Mouse (Mus musculus): Measurements from ENCODE around the gene Rad21l. TPM values are rescaled to one million over a fixed set of nuclear protein-coding genes. Genes with fewer than 3 reads are reported as not detected.

The Rad21l gene
- polyA plus RNA-seq, 1 experiment, result not detected

DNA sequence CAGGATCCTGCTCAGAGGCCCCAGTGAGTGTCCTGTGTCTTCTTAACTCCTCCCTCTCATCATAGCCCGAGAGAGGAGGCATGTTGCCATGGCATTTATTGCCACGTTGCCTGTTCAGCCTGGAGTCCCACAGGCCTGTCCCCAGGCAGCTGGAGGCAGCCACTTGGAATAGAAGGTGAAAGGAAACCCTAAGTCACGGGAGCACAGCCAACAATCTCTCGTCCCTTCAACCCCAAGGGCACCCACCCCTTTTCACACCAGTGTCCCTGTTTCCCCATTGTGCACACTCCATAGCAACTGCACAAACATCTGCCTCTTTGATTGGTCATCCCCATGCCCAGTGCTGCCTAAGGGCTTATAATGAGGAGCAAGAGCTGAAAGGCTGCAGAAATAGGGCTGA, 64.7 kb downstream of the Rad21l start:
- Histone ChIP-seq H3K27me3 (ENCODE audit: control insufficient read depth, insufficient read depth, insufficient read length) (peaks cover 44% of the 10 kb centered on the region), H3K4me3 (no peak overlapping the region)
- no peak for TF ChIP-seq MYOD1 (IDR thresholded peaks at IDR 0.05; ENCODE audit: control insufficient read depth in 1 of 3, insufficient read length in 2 of 3, low read depth in 2 of 3)

DNA sequence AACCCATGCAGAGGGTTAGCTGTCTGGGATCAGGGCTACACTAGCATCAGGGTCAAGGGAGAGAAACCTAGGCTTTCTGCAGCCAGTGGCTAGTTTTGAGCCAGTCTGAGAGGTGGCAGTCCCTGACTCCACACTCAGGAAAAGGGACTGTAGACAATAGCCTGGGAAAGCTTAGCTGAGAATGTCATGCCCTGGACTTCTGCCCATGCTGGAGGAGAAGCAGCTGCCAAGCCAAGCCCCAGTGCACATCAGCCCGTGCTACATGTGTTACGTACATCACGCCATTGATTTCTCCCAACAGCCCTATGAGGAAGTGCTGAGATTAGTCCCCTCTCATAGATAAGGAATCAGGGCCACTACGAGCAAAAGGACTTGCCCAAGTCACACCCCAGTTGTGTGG, 66.2 kb downstream of the Rad21l start:
- no peak overlapping the region for H3K4me2 ChIP-seq (ENCODE audit: low read depth)

More for the DNA sequence above, 64.7 kb downstream of the Rad21l start:
- H3ac ChIP-seq (ENCODE audit: control insufficient read depth, insufficient read length), result no peak overlapping the region
- H3K4me2 ChIP-seq (ENCODE audit: low read depth), result no peak overlapping the region
- H3K36me3 ChIP-seq (ENCODE audit: control insufficient read depth, insufficient read depth), result no peaks in the 10 kb centered on the region
- H3K79me2 ChIP-seq (ENCODE audit: control insufficient read depth, insufficient read depth), result no peaks in the 10 kb centered on the region

DNA sequence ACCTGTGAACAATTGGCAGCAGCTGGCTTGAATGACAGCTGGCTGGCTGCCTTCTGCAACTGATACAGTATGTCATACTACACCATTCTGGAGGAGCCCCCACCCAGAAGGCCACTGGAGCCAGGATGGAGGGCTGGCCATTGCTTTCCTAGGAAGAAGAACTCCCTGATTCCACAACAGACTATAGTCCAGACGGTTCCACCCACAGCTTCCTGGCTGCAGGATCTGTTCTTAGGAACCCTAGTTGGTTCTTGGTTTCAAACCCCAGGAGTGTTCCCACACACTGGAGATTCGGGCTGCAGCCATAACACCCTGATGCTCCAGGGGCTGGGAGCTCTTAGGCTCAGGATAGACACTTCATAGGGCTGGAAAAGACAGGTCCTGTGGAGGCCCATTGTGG, 70.3 kb downstream of the Rad21l start:
- no peak overlapping the region for H3ac ChIP-seq (ENCODE audit: control insufficient read depth, insufficient read length)
- H3K79me2 ChIP-seq (ENCODE audit: control insufficient read depth, insufficient read depth), result no peaks in the 10 kb centered on the region
- TF ChIP-seq CEBPB (IDR thresholded peaks at IDR 0.05; ENCODE audit: insufficient read depth, poor library complexity, severe bottlenecking), result no peak
- H3K36me3 ChIP-seq (ENCODE audit: control insufficient read depth, insufficient read depth), result no peaks in the 10 kb centered on the region
- H3K4me2 ChIP-seq (ENCODE audit: low read depth), result no peak overlapping the region
- H3K4me3 ChIP-seq, result no peak overlapping the region
- peaks cover 64% of the 10 kb centered on the region for H3K27me3 ChIP-seq (ENCODE audit: control insufficient read depth, insufficient read depth, insufficient read length)

More for the DNA sequence above, 66.2 kb downstream of the Rad21l start:
- Histone ChIP-seq H3K4me3 (no peak overlapping the region), H3K79me2 (ENCODE audit: control insufficient read depth, insufficient read depth) (no peaks in the 10 kb centered on the region), H3K27me3 (ENCODE audit: control insufficient read depth, insufficient read depth, insufficient read length) (peaks cover 44% of the 10 kb centered on the region), H3K36me3 (ENCODE audit: control insufficient read depth, insufficient read depth) (no peaks in the 10 kb centered on the region), H3ac (ENCODE audit: control insufficient read depth, insufficient read length) (no peak overlapping the region)
- TF ChIP-seq REST (IDR thresholded peaks at IDR 0.05; ENCODE audit: insufficient read depth, insufficient read length), result no peak
- TF ChIP-seq USF1 (IDR thresholded peaks at IDR 0.05; ENCODE audit: low read depth), result no peak
- TF ChIP-seq SRF (IDR thresholded peaks at IDR 0.05; ENCODE audit: control insufficient read depth, insufficient read length, low read depth), result no peak
- no peak for TF ChIP-seq POLR2A (IDR thresholded peaks at IDR 0.05; ENCODE audit: insufficient read length, low read depth)
- TF ChIP-seq E2F4 (IDR thresholded peaks at IDR 0.05; ENCODE audit: insufficient read depth), result no peak
- no peak for TF ChIP-seq MYOD1 (IDR thresholded peaks at IDR 0.05; ENCODE audit: control insufficient read depth in 1 of 3, insufficient read length in 2 of 3, low read depth in 2 of 3)
- no peak for TF ChIP-seq TCF3 (IDR thresholded peaks at IDR 0.05; ENCODE audit: insufficient read length, low read depth)
- no peak for TF ChIP-seq POLR2AphosphoS2 (IDR thresholded peaks at IDR 0.05; ENCODE audit: insufficient read length, low read depth)
- TF ChIP-seq CEBPB (IDR thresholded peaks at IDR 0.05; ENCODE audit: insufficient read depth, poor library complexity, severe bottlenecking), result no peak
- no peak for TF ChIP-seq MYOG (IDR thresholded peaks at IDR 0.05; ENCODE audit: control insufficient read depth in 1 of 3, insufficient read depth in 1 of 3, insufficient read length in 2 of 3, low read depth in 2 of 3)
- no peak for TF ChIP-seq MAX (IDR thresholded peaks at IDR 0.05; ENCODE audit: low read depth)
- TF ChIP-seq TCF12 (IDR thresholded peaks at IDR 0.05; ENCODE audit: insufficient read depth, poor library complexity, severe bottlenecking), result no peak

Other genes with a start within 250 kb of the Rad21l start
- gene 4921509C19Rik, start 192.4 kb downstream of the Rad21l start, polyA plus RNA-seq (2012; fragmentation: generic; extraction: Trizol), result not detected
- 127 TPM for gene Nsfl1c, start 174.4 kb downstream of the Rad21l start, polyA plus RNA-seq (2012; fragmentation: generic; extraction: Trizol)
- gene Fkbp1a, start 126.0 kb downstream of the Rad21l start, polyA plus RNA-seq (2012; fragmentation: generic; extraction: Trizol), result 389 TPM
- gene Sdcbp2, start 95.9 kb downstream of the Rad21l start, polyA plus RNA-seq (2012; fragmentation: generic; extraction: Trizol), result 0.41 TPM
- gene Snph, start 35.9 kb downstream of the Rad21l start, polyA plus RNA-seq (2012; fragmentation: generic; extraction: Trizol), result not detected
- gene Tmem74b, start 33.5 kb upstream of the Rad21l start, polyA plus RNA-seq (2012; fragmentation: generic; extraction: Trizol), result not detected
- 22.8 TPM for gene Psmf1, start 75.7 kb upstream of the Rad21l start, polyA plus RNA-seq (2012; fragmentation: generic; extraction: Trizol)
- not detected for gene Rspo4, start 174.4 kb upstream of the Rad21l start, polyA plus RNA-seq (2012; fragmentation: generic; extraction: Trizol)
- 0.19 TPM for gene Angpt4, start 242.7 kb upstream of the Rad21l start, polyA plus RNA-seq (2012; fragmentation: generic; extraction: Trizol)